Mouse (Mus musculus) layer of hippocampus, postnatal 10 days (tissue): ENCODE data around the gene Sult2a3. TPM values are rescaled to one million over a fixed set of nuclear protein-coding genes. Genes with fewer than 3 reads are reported as not detected.
"Not testable (repeated sequence)": the region's sequence is repeated elsewhere in the genome, so short reads cannot be mapped to it uniquely, and the experiment has no call there.

Experiments used
- DNase-seq, 2 experiments: peaks; one replicate each; pipeline ENCODE4 v3.0.0; 2021; ENCODE audit warnings: low spot score in 2 of 2
- long read RNA-seq: library from polyadenylated mRNA; stranded (forward); transcript quantifications from one replicate; pipeline ENCODE4 v2.0.0, GENCODE M21; 2023
- total RNA-seq, 2 experiments: library from RNA; stranded (reverse); gene quantifications; 2 replicates each; pipeline ENCODE4 v1.2.3; 2021

Sult2a3 gene
- total RNA-seq = not detected
- long read RNA-seq = 0 reads

DNA sequence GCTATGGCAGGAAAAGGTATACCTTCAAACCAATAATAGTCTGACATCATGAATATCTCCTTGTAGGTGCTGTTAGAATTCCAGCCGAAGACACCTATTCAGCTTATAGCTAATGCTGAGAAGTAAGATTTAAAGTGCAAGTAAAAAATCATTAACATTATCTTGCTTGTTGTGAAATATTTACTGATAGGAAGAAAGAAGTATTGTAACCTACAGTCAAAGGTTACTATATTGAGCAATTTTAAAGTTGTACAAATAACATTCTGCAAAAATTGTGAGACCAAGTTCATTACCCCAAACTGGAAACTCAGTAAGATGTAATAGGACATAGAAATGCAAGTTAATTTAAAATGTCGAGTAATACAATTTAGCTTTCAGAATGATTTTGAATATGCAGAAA is at the start of gene Sult2a3:
TSS of gene Sult2a3 (minus strand) at position 101 of the 400 bp plus-strand sequence.
- no peak for DNase-seq

DNA sequence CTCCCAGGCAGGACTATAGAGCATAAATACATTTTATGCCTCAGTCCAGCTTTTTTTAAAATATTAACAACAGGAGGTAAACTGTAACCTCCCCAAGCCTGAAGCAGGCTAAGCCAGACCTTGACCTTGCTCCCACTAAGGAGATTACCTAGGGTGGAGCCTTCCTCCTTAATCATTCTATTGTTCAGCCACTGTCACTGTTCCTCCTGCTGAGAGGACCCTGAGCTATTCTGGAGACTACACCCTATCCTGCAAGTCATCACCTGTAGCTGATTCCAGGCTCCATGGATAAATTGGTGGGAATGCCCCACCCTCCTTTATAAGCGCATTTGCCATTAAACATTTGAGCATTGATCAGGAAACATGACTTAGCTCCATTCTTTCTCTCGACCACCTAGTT is 2.4 kb downstream of the Sult2a3 start:
- no peak for DNase-seq

DNA sequence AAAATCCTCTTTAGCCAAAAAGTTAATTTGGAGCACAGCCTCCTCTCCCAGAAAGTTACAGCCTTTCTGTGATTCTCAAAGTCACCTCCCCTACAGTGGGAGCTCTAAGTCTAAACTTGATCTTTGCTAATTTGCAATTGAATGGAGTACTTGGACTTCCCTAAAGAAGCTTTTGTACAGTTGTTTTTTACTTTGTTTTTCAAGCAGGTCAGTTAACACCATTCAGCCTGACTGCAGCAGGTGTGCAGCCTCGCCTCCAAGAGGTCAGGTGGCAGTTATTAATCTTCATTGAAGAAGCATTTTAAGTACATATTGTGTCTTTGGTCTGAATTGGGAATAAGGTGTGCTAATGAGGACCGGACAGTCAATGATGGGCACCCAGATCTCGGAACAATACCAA is 3.0 kb downstream of the Sult2a3 start:
- DNase-seq = not testable (repeated sequence)

DNA sequence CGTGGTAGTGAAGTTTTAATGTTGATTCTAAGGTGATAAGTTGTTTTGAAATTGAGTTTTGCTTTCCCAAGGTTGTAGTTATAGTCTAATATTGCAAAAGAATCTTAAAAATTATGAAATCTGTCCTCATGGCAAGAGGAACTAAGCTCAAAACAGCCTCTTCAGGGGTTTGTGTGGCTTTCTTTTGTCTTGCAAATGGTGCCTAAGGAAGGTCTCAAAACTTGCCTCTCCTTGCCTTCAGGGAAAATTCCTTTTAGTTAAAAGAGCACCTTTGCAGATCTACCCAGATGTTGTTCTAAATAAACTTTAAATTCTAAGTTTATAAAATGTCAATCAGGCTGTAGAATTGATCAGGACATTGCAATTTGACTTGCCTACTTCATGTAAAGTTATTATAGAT is 6.1 kb downstream of the Sult2a3 start:
- no peak for DNase-seq

DNA sequence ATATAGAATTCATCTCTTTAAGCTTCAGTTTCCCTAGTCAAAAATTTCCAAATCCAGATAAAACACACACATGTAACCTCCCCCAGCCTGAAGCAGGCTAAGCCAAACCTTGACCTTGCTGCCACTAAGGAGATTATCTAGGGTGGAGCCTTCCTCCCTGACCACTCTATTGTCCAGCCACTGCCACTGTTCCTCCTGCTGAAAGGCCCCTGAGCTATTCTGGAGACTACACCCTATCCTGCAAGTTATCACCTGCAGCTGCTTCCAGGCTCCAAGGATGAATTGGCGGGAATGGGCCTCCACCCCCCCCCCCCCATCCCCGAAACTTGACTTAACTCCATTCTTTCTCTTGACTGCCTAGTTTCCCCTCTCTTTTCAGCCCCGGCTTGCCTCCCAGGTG is 8.4 kb downstream of the Sult2a3 start:
- not testable (repeated sequence) for DNase-seq

DNA sequence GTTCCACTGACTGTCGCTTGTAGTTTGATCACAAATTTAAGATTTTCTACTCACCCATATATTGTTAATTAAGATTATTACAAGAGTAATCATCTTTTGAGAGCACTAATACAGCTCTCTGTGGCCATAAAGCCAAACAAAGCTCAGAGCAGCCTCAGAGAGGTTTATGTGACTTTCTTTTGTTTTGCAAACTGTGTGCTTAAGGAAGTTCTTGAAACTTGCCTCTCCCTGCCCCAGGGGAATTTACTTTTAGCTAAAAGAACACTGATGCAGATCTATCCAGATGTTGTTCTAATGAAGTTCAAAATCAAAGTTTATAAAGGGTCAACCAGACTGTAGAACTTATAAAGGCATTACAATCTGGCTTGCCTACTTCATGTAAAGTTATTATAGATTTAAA is 75.0 kb downstream of the Sult2a3 start:
- not testable (repeated sequence) for DNase-seq

DNA sequence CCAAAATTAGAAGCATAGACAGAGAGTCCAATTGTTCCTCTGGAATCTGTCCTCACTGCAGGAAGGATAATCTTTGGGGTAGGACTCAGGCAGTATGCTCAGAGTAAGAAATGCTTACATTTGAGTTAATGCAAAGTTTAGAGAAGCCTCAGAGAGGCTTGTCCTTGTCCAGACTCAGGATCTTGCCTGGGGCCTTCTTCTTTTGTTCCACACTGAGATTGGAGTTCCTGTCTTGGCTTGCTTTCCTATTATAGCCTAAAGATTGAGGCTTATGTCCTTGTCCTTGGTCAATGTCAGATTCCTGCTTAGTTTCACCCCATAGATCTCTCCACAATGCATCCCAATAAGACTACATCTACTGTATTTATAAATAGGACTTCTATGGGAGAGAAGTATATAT is 92.0 kb downstream of the Sult2a3 start:
- DNase-seq = not testable (repeated sequence)

Other genes starting within 250 kb of the Sult2a3 start
- gene Sult2a4, start 133.4 kb downstream of the Sult2a3 start, total RNA-seq = not detected
- gene Sult2a6, start 131.8 kb upstream of the Sult2a3 start, total RNA-seq = not detected
- not detected for gene Obox8, start 210.5 kb upstream of the Sult2a3 start, total RNA-seq